Mouse (Mus musculus) liver, adult 2 months (tissue): ENCODE measurements around the gene Cryba2. TPM values are rescaled to one million over a fixed set of nuclear protein-coding genes. Genes with fewer than 3 reads are reported as not detected.

Experiments
- DNase-seq: peaks from one replicate; pipeline ENCODE4 v3.0.0-alpha.2; 2011; ENCODE audit warnings: low read depth, low spot score; ENCODE audit errors: extremely low read depth
- H3K27ac ChIP-seq: fragments of 200-500 bp; replicated peaks from 2 replicates; pipeline ENCODE4 v1.5.1; 2012; ENCODE audit warnings: low read depth, mild to moderate bottlenecking, control low read depth, inconsistent platforms, low read length; ENCODE audit not compliant: insufficient read depth
- H3K27me3 ChIP-seq: fragments of 200-500 bp; 2 replicates; pipeline ENCODE4 v1.6.1; 2012; ENCODE audit warnings: mild to moderate bottlenecking, moderate library complexity, low read length, inconsistent platforms; ENCODE audit not compliant: control insufficient read depth, insufficient read depth
- H3K36me3 ChIP-seq: fragments of 200-500 bp; 2 replicates; pipeline ENCODE4 v1.6.1; 2012; ENCODE audit warnings: low read length, inconsistent platforms; ENCODE audit not compliant: control insufficient read depth, insufficient read depth
- H3K4me1 ChIP-seq: fragments of 200-500 bp; 2 replicates; pipeline ENCODE4 v1.6.1; 2011; ENCODE audit warnings: low read length; ENCODE audit not compliant: control insufficient read depth, insufficient read depth
- H3K4me3 ChIP-seq: fragments of 200-500 bp; 2 replicates; pipeline ENCODE4 v1.5.1; 2011; ENCODE audit warnings: low read depth, mild to moderate bottlenecking, control low read depth, low read length, moderate library complexity; ENCODE audit not compliant: insufficient read depth
- H3K79me2 ChIP-seq: fragments of 200-500 bp; 2 replicates; pipeline ENCODE4 v1.6.1; 2012; ENCODE audit warnings: inconsistent platforms, mild to moderate bottlenecking, low read length, moderate library complexity; ENCODE audit not compliant: control insufficient read depth, insufficient read depth
- H3K9ac ChIP-seq: fragments of 200-500 bp; 2 replicates; pipeline ENCODE4 v1.6.1; 2012; ENCODE audit warnings: low read depth, mild to moderate bottlenecking, control low read depth, inconsistent platforms, low read length
- CTCF ChIP-seq: fragments of 200-500 bp; IDR thresholded peaks from 2 replicates; pipeline ENCODE4 v1.5.1; 2011; ENCODE audit warnings: low read depth, low read length, control low read depth
- POLR2A ChIP-seq: fragments of 200-500 bp; IDR thresholded peaks from 2 replicates; pipeline ENCODE4 v1.6.1; 2011; ENCODE audit warnings: low read length, control low read depth; ENCODE audit not compliant: insufficient read depth; ENCODE audit errors: extremely low read depth
- WGBS: fragments of 180-500 bp; shearing (Covaris S2); methylation state at CpG from one replicate; pipeline ENCODE4 v1.1.7; 2018; 5-methylcytosine and 5-hydroxymethylcytosine counted together
- polyA plus RNA-seq: library from polyadenylated mRNA; depleted of rRNA; stranded (reverse); fragments of >200 nt; gene quantifications from 2 replicates; pipeline ENCODE4 v1.2.3, GENCODE M21; 2012
- total RNA-seq: library from RNA; depleted of rRNA; stranded (reverse); fragments of >200 nt; gene quantifications from 2 replicates; pipeline ENCODE4 v1.2.3, GENCODE M21; 2014

Gene Cryba2
- total and polyA plus RNA-seq, 2 experiments: not detected

DNA sequence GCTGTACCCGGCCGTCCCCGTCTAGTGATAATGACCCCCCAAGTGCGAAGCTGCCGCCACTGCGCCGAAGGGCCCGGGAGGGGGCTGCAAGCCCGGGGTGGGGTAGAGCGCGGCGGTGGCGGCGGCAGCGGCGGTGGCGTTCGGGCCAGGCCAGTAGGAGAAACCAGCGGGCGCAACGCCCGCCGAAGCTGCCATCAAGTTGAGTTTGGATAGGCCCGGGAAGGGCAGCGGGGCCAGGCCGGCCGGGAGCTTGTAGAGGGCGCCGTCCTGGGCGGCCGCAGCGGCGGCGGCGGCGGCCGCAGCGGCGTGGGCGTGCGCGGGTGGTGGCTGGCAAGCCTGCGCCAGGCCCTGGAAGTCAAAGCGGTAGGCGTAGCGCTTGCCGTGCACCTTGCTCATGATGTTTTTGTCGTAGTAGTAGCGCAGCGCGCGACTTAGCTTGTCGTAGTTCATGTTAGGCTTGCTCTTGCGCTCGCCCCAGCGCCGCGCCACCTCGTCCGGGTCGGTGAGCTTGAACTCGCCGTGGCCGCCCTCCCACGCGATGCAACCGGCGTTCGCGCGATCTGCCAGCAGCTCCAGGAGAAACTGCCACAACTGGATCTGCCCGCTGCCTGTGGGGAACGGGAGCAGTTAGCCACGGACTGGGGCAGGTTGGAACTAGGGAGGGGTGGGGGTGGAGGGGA is 10.7 kb downstream of the Cryba2 start:
- H3K79me2 ChIP-seq: no peaks in the 10 kb centered on the region
- 2% methylated on average over 72 of the region's 74 CpGs for WGBS
- no peak for DNase-seq
- no peaks in the 10 kb centered on the region for H3K36me3 ChIP-seq
- no peak overlapping the region for H3K9ac ChIP-seq
- H3K4me1 ChIP-seq: no peaks in the 10 kb centered on the region
- peak overlapping the region; percentile 6; the same call in 1 of the 2 replicates for H3K4me3 ChIP-seq
- peaks cover 31% of the 10 kb centered on the region for H3K27me3 ChIP-seq
- no peak for TF ChIP-seq POLR2A
- no peak for TF ChIP-seq CTCF
- no peak overlapping the region for H3K27ac ChIP-seq

DNA sequence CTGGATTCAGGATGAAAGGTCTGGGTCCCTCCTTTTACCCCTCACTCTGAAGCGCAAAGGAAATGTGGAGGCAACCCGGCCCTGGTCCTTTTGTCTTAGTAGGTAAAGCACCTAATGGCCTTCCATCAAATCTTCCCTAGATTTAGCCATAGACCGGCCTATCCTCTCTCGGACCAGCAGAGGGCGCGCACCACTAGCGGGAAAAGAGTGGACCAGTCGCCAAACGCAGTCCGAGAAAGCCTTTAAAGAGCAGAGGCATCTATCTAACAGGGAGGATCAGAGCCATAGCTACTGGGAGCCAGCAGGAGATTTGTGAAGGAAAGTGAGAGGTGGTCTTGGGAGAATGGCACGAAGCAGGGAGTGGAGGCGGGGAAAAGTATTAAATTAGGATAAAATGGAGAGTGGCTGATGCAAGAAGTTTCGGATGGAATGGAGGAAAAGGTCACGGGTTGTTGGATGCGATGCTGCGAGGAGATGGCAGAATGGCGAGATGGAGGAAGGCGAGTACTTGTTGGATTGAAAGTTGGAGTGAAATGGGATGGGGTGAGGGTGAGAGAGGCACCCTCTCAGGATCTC is 12.1 kb downstream of the Cryba2 start:
- Histone ChIP-seq H3K4me1 (no peaks in the 10 kb centered on the region), H3K36me3 (no peaks in the 10 kb centered on the region), H3K27me3 (peaks cover 31% of the 10 kb centered on the region), H3K27ac (no peak overlapping the region), H3K4me3 (no peak overlapping the region), H3K9ac (no peak overlapping the region), H3K79me2 (no peaks in the 10 kb centered on the region)
- peak; percentile 42 for DNase-seq
- WGBS: 6% methylated on average over 18 of the region's 18 CpGs
- TF ChIP-seq POLR2A (no peak), CTCF (peak; percentile 95)

DNA sequence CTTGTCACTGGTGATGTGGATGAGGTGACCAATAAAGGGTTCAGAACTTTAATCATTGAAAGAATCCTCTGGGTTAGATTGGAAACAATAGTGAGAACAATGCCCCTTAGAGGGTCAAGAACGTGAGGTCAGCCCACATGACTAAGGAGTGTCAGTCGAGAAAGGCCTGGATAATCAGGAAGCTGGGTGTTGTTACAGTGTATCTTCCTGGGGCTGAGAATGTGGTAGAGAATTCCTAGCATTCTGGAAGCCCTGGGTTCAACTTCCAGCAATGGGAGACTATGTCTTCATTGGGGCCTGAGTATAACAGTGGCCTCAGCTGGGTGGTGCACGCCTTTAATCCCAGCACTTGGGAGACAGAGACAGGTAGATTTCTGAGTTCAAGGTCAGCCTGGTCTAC is 15.7 kb downstream of the Cryba2 start:
- no peak overlapping the region for H3K9ac ChIP-seq
- no peak overlapping the region for H3K27ac ChIP-seq
- no peaks in the 10 kb centered on the region for H3K36me3 ChIP-seq
- H3K79me2 ChIP-seq: no peaks in the 10 kb centered on the region
- no peak for TF ChIP-seq POLR2A
- no peak for TF ChIP-seq CTCF
- WGBS: 46% methylated on average over 3 of the region's 3 CpGs
- no peaks in the 10 kb centered on the region for H3K4me1 ChIP-seq
- H3K27me3 ChIP-seq: peaks cover 7% of the 10 kb centered on the region
- no peak for DNase-seq
- H3K4me3 ChIP-seq: no peak overlapping the region

DNA sequence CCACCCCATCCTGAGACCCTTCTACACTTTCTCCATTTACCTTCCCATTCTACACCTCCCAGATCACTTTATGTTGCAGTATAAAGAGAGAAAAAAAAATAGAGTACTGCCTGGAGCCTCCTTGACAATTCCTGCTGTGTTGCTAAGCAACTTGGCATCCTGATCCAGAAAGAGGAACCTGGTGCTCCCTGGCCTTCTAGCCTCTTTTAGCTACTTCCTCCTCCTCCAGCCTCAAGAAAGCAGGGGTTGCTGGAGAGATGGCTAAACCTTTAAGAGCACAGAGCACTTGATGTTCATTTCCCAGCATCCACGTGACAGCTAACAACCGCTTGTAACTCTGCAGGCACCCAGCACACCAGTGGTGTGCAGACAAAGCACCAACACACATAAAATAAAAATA is 20.7 kb downstream of the Cryba2 start:
- 65% methylated on average over 2 of the region's 2 CpGs for WGBS
- DNase-seq: no peak
- Histone ChIP-seq H3K27me3 (peaks cover 3% of the 10 kb centered on the region; the same call in 1 of the 2 replicates), H3K9ac (no peak overlapping the region), H3K27ac (no peak overlapping the region), H3K4me1 (no peaks in the 10 kb centered on the region), H3K79me2 (no peaks in the 10 kb centered on the region), H3K4me3 (no peak overlapping the region), H3K36me3 (no peaks in the 10 kb centered on the region)
- TF ChIP-seq POLR2A (no peak), CTCF (no peak)

DNA sequence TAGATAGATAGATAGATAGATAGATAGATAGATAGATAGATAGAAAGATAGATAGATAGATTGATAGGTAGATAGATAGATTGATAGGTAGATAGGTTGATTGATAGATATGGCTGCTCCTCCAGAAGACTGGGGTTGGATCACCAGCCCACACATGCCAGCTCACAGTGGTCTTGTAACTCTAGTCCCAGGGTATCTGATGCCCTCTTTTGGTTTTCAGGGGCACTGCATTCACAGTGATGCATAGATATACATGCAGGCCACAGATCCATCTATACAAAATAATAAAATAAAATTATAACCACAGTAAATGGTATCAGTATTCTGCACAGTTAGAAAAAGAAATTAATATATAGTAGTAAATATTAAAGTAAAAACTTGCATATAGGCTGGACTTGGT is 31.2 kb downstream of the Cryba2 start:
- no peak overlapping the region for H3K9ac ChIP-seq
- peaks cover 6% of the 10 kb centered on the region for H3K27me3 ChIP-seq
- no peaks in the 10 kb centered on the region for H3K79me2 ChIP-seq
- no peaks in the 10 kb centered on the region for H3K36me3 ChIP-seq
- H3K27ac ChIP-seq: no peak overlapping the region
- TF ChIP-seq POLR2A (no peak), CTCF (no peak)
- no peak overlapping the region for H3K4me3 ChIP-seq
- no peaks in the 10 kb centered on the region; the same call in 1 of the 2 replicates for H3K4me1 ChIP-seq
- DNase-seq: no peak
